Mouse (Mus musculus) E14TG2a.4 (cell line): ENCODE measurements around the gene Lrrc4b.

Source experiments
- H3K27me3 ChIP-seq: 2 replicates; pipeline ENCODE4 v1.6.1; 2014; ENCODE audit warnings: low read length, control low read depth; ENCODE audit not compliant: insufficient read depth
- H3K36me3 ChIP-seq: 2 replicates; pipeline ENCODE4 v1.6.1; 2014; ENCODE audit warnings: low read length, control low read depth; ENCODE audit not compliant: insufficient read depth
- H3K4me1 ChIP-seq: replicated peaks from 2 replicates; pipeline ENCODE4 v1.6.1; 2014; ENCODE audit warnings: low read depth, low read length, control low read depth
- H3K4me3 ChIP-seq: replicated peaks from 2 replicates; pipeline ENCODE4 v1.5.1; 2014; ENCODE audit warnings: mild to moderate bottlenecking, low read length
- H3K9me3 ChIP-seq: 2 replicates; pipeline ENCODE4 v1.6.1; 2014; ENCODE audit warnings: low read length, control low read depth
- CTCF ChIP-seq: conservative IDR thresholded peaks from 2 replicates; pipeline ENCODE4 v1.5.1; 2014; ENCODE audit warnings: low read length
- NANOG ChIP-seq: IDR thresholded peaks from 2 replicates; pipeline ENCODE4 v1.6.1; 2014; ENCODE audit warnings: borderline replicate concordance, low read length, mixed read lengths
- POU5F1 ChIP-seq: IDR thresholded peaks from 2 replicates; pipeline ENCODE4 v1.6.1; 2014; ENCODE audit warnings: low read length, borderline replicate concordance

Lrrc4b gene

DNA sequence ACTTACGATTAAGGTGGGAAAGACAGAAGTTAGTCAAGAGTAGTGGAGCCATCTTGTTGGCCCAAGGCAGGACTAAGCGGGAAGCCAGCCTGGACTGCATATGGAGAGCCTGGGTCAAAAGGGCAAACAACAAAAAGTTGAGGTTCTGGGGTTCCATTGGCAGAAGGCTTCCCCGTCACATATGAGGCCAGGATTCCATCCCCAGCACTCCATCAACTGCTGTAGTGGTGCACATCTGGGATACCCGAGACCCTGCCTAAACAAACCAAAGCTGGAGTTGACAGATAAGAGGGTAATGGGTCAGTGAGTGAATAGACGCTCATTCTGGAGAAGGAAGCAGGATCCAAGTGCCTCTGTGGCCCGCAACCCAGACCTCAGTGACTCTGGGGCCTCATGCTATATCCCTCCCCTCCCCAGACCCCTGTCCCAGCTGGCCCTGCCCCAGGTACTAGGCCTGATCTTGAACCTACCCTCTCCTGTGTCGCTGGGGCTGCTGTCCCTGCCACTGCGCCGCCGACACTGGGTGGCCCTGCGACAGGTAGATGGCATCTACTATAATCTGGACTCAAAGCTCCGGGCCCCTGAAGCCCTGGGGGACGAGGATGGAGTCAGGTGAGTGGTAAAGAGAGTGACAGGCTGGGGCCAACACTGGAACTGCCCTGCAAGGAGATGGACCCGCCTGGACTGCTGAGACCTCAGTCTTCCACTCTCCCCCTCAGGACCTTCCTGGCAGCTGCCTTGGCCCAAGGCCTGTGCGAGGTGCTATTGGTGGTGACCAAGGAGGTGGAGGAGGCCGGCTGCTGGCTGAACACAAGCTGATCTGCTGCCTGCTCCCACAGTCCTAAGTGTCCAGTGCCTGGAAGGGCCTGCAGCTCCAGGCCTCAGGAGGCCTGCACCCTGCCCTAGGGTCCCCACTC lies 42.1 kb downstream of the Lrrc4b start:
- no peaks in the 10 kb centered on the region for H3K9me3 ChIP-seq
- peaks cover 23% of the 10 kb centered on the region for H3K27me3 ChIP-seq
- peaks cover 6% of the 10 kb centered on the region; the same call in 1 of the 2 replicates for H3K36me3 ChIP-seq
- TF ChIP-seq NANOG: no peak
- TF ChIP-seq CTCF: no peak
- TF ChIP-seq POU5F1: no peak
- H3K4me3 ChIP-seq: no peak overlapping the region
- H3K4me1 ChIP-seq: peaks cover 39% of the 10 kb centered on the region

DNA sequence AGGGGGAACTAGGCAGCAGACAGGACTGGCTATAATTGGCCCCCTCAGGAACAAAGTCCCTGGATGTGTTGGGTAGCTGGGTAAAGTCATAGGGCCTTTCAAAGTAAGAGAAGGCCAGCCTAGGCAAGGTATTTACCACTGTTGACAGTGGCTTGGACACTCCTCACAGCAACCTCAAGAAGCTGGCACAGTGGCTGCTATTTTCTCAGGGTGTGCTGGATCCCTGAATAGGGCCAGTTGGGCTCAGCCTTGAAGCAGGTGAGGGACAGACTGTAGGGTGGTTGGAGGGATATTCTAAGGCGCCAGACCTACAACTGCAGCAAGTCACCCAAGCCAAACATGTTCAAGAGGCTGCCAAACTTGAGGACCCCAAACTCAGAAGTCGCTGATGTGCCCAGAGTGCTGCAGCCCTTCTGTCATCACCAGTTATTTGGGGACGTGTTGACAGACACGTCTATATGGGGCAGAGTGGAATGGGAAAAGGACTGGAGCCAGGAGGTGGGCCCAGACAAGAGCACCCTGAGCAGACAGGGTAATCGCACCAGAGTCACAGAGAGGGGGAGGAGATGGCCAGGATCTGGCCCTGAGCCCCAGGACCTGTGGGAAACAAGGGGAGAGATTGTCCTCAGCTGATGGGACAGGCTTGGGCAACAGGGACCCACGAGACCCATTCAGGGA lies 43.2 kb downstream of the Lrrc4b start:
- no peaks in the 10 kb centered on the region for H3K9me3 ChIP-seq
- peaks cover 27% of the 10 kb centered on the region for H3K27me3 ChIP-seq
- no peak for TF ChIP-seq NANOG
- TF ChIP-seq POU5F1: no peak
- no peak for TF ChIP-seq CTCF
- H3K36me3 ChIP-seq: peaks cover 6% of the 10 kb centered on the region; the same call in 1 of the 2 replicates
- H3K4me1 ChIP-seq: peaks cover 28% of the 10 kb centered on the region
- H3K4me3 ChIP-seq: no peak overlapping the region

- TF ChIP-seq NANOG: no peak
- no peak for TF ChIP-seq POU5F1
- no peak overlapping the region for H3K4me3 ChIP-seq
- H3K4me1 ChIP-seq: peaks cover 23% of the 10 kb centered on the region
- peaks cover 31% of the 10 kb centered on the region for H3K27me3 ChIP-seq
- H3K9me3 ChIP-seq: no peaks in the 10 kb centered on the region
- H3K36me3 ChIP-seq: peaks cover 6% of the 10 kb centered on the region; the same call in 1 of the 2 replicates
Measured at GRCm38 (mm10) chr7:44472558-44472885, 43.7 kb downstream of the Lrrc4b start.

DNA sequence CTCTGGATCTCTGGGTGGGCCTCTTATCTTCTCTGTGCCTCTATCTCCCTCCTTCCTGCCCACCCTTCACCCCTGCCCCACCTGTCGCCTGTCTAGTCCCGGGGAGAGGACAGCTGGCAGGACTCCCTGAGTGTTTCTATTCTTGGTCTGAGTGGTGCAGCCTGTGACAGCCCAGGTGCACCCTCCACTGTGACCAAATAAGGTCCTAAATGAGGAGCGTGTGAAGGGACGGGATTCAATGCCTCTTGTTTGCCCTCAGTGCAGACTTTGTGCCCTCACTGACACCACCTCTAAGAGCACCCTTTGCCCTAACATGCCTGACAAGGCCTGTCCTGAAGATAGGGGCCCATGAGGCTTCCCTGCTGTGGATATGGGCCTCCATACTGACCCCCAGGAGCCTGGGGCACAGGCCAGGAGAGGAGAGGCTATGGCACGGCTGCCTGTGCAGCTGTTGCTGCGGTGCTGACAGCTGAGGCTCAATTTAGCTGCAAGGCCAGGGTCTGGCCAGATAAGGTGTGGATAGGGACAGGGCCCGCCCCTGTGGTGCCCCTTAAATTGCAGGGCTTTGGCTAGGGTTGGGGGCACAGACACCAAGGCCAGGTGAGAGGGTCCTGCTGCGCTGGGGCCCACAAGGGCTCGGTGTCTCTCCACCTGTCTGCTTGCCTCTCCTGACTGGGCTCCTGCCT lies 44.3 kb downstream of the Lrrc4b start:
- H3K9me3 ChIP-seq: no peaks in the 10 kb centered on the region
- no peak for TF ChIP-seq CTCF
- no peak for TF ChIP-seq NANOG
- TF ChIP-seq POU5F1: no peak
- no peak overlapping the region for H3K4me3 ChIP-seq
- peaks cover 23% of the 10 kb centered on the region for H3K4me1 ChIP-seq
- peaks cover 37% of the 10 kb centered on the region for H3K27me3 ChIP-seq
- peaks cover 6% of the 10 kb centered on the region; the same call in 1 of the 2 replicates for H3K36me3 ChIP-seq

DNA sequence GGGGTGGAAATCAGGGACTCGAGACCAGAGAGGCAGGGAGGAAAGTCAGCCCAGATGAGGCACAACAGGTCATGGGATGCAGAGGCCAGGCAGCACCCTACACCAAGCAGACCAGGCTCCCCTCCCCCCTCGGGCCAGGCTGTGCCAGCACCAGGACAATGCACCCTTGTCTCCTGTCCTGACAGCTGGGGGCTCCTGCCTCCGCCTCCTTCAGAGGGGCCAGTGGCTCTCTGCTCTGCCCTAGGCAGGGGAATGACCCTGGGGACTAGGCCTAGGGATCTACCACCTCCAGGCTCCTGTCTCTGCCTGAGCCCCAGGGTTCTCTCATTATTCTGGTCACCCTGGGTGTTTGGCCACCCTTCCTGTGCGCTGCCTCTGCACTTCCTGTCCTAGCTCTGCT lies 45.6 kb downstream of the Lrrc4b start:
- TF ChIP-seq POU5F1: no peak
- no peak for TF ChIP-seq CTCF
- TF ChIP-seq NANOG: no peak

GRCm38 (mm10) chr7:44475046-44475614 lies 46.3 kb downstream of the Lrrc4b start:
- TF ChIP-seq POU5F1 (no peak), NANOG (no peak), CTCF (no peak)
- Histone ChIP-seq H3K9me3 (no peaks in the 10 kb centered on the region), H3K4me3 (no peak overlapping the region), H3K27me3 (peaks cover 55% of the 10 kb centered on the region), H3K36me3 (no peaks in the 10 kb centered on the region), H3K4me1 (peaks cover 7% of the 10 kb centered on the region; the same call in 1 of the 2 replicates)

More for the DNA sequence above, 45.6 kb downstream of the Lrrc4b start:
- peaks cover 10% of the 10 kb centered on the region; the same call in 1 of the 2 replicates for H3K4me1 ChIP-seq
- peaks cover 49% of the 10 kb centered on the region for H3K27me3 ChIP-seq
- no peak overlapping the region for H3K4me3 ChIP-seq
- H3K36me3 ChIP-seq: peaks cover 3% of the 10 kb centered on the region; the same call in 1 of the 2 replicates
- H3K9me3 ChIP-seq: no peaks in the 10 kb centered on the region

GRCm38 (mm10) chr7:44482836-44483435 lies 54.1 kb downstream of the Lrrc4b start:
- TF ChIP-seq CTCF (no peak), NANOG (no peak), POU5F1 (no peak)

DNA sequence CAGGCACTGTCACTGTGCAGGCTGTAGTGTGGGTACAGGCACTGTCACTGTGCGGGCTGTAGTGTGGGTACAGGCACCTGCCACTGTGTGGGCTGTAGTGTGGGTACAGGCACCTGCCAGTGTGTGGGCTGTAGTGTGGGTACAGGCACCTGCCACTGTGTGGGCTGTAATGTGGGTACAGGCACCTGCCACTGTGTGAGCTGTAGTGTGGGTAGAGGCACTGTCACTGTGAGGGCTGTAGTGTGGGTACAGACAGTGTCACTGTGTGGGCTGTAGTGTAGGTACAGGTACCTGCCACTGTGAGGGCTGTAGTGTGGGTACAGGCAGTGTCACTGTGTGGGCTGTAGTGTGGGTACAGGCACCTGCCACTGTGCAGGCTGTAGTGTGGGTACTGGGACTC lies 55.3 kb downstream of the Lrrc4b start:
- peaks cover 20% of the 10 kb centered on the region for H3K36me3 ChIP-seq
- no peaks in the 10 kb centered on the region for H3K9me3 ChIP-seq
- TF ChIP-seq NANOG: no peak
- no peak for TF ChIP-seq POU5F1
- TF ChIP-seq CTCF: no peak
- peaks cover 38% of the 10 kb centered on the region for H3K4me1 ChIP-seq
- H3K27me3 ChIP-seq: peaks cover 39% of the 10 kb centered on the region
- no peak overlapping the region for H3K4me3 ChIP-seq

More at GRCm38 (mm10) chr7:44482836-44483435, 54.1 kb downstream of the Lrrc4b start:
- no peaks in the 10 kb centered on the region for H3K9me3 ChIP-seq
- H3K4me3 ChIP-seq: no peak overlapping the region
- peaks cover 35% of the 10 kb centered on the region for H3K4me1 ChIP-seq
- peaks cover 49% of the 10 kb centered on the region for H3K27me3 ChIP-seq
- peaks cover 12% of the 10 kb centered on the region; the same call in 1 of the 2 replicates for H3K36me3 ChIP-seq
